Mouse (Mus musculus): ENCODE results near the gene Polr3f. TPM values are rescaled to one million over a fixed set of nuclear protein-coding genes. Genes with fewer than 3 reads are reported as not detected.

The Polr3f gene
- polyA plus RNA-seq, 1 experiment from 2014 or later, result 20.8 TPM

GRCm38 (mm10) chr2:144525856-144526255, 1.7 kb upstream of the Polr3f start:
- no peak overlapping the region for H3K4me3 ChIP-seq (ENCODE audit: low read length)
- no peak overlapping the region for H3K4me2 ChIP-seq (ENCODE audit: low read depth, low read length)
- 51% methylated on average over 10 of the region's 10 CpGs for WGBS
- H3K4me1 ChIP-seq (ENCODE audit: control insufficient read depth, insufficient read depth, low read length), result peaks cover 13% of the 10 kb centered on the region
- H3K27ac ChIP-seq (ENCODE audit: low read length), result no peak overlapping the region
- H3K27me3 ChIP-seq (ENCODE audit: control insufficient read depth, insufficient read depth, low read length), result no peaks in the 10 kb centered on the region
- no peak for ATAC-seq (replicated peaks; ENCODE audit: extremely low read depth, insufficient read depth, low FRiP score)
- H3K36me3 ChIP-seq (ENCODE audit: control insufficient read depth, insufficient read depth), result peaks cover 3% of the 10 kb centered on the region
- H3K9me3 ChIP-seq (replicated peaks; ENCODE audit: control insufficient read depth, low read length), result no peaks in the 10 kb centered on the region
- no peak overlapping the region for H3K9ac ChIP-seq (ENCODE audit: low read length)

GRCm38 (mm10) chr2:144527821-144528174, 280 bp downstream of the Polr3f start:
- Histone ChIP-seq H3K27ac (ENCODE audit: low read length) (peak overlapping the region; percentile 92), H3K36me3 (ENCODE audit: control insufficient read depth, insufficient read depth) (peaks cover 11% of the 10 kb centered on the region), H3K27me3 (ENCODE audit: control insufficient read depth, insufficient read depth, low read length) (no peaks in the 10 kb centered on the region), H3K4me1 (ENCODE audit: control insufficient read depth, insufficient read depth, low read length) (peaks cover 13% of the 10 kb centered on the region), H3K4me2 (ENCODE audit: low read depth, low read length) (peak overlapping the region; percentile 97), H3K4me3 (ENCODE audit: low read length) (peak overlapping the region; percentile 98), H3K9ac (ENCODE audit: low read length) (peak overlapping the region; percentile 96), H3K9me3 (replicated peaks; ENCODE audit: control insufficient read depth, low read length) (no peaks in the 10 kb centered on the region)
- peak; percentile 29 for ATAC-seq (replicated peaks; ENCODE audit: extremely low read depth, insufficient read depth, low FRiP score)
- WGBS, result under 1% methylated on average over 25 of the region's 25 CpGs

- Histone ChIP-seq H3K27ac (ENCODE audit: low read length) (no peak overlapping the region), H3K27me3 (ENCODE audit: control insufficient read depth, insufficient read depth, low read length) (no peaks in the 10 kb centered on the region), H3K4me3 (ENCODE audit: low read length) (no peak overlapping the region), H3K9ac (ENCODE audit: low read length) (no peak overlapping the region), H3K4me1 (ENCODE audit: control insufficient read depth, insufficient read depth, low read length) (no peaks in the 10 kb centered on the region), H3K9me3 (replicated peaks; ENCODE audit: control insufficient read depth, low read length) (peaks cover 6% of the 10 kb centered on the region; the same call in 1 of the 2 replicates), H3K36me3 (ENCODE audit: control insufficient read depth, insufficient read depth) (peaks cover 76% of the 10 kb centered on the region), H3K4me2 (ENCODE audit: low read depth, low read length) (no peak overlapping the region)
- WGBS, result 94% methylated on average over 7 of the region's 7 CpGs
- ATAC-seq (replicated peaks; ENCODE audit: extremely low read depth, insufficient read depth, low FRiP score), result no peak
Measured at GRCm38 (mm10) chr2:144537123-144537522, 9.6 kb downstream of the Polr3f start.

GRCm38 (mm10) chr2:144541246-144541645, 13.7 kb downstream of the Polr3f start:
- no peaks in the 10 kb centered on the region for H3K9me3 ChIP-seq (replicated peaks; ENCODE audit: control insufficient read depth, low read length)
- peaks cover 26% of the 10 kb centered on the region for H3K4me1 ChIP-seq (ENCODE audit: control insufficient read depth, insufficient read depth, low read length)
- no peaks in the 10 kb centered on the region for H3K27me3 ChIP-seq (ENCODE audit: control insufficient read depth, insufficient read depth, low read length)
- H3K4me3 ChIP-seq (ENCODE audit: low read length), result no peak overlapping the region
- no peak for ATAC-seq (replicated peaks; ENCODE audit: extremely low read depth, insufficient read depth, low FRiP score)
- WGBS, result 83% methylated on average over 4 of the region's 4 CpGs
- H3K36me3 ChIP-seq (ENCODE audit: control insufficient read depth, insufficient read depth), result peaks cover 43% of the 10 kb centered on the region
- no peak overlapping the region for H3K27ac ChIP-seq (ENCODE audit: low read length)
- no peak overlapping the region for H3K9ac ChIP-seq (ENCODE audit: low read length)
- no peak overlapping the region for H3K4me2 ChIP-seq (ENCODE audit: low read depth, low read length)

GRCm38 (mm10) chr2:144543670-144544069, 16.2 kb downstream of the Polr3f start:
- Histone ChIP-seq H3K27ac (ENCODE audit: low read length) (peak overlapping the region; percentile 93), H3K27me3 (ENCODE audit: control insufficient read depth, insufficient read depth, low read length) (no peaks in the 10 kb centered on the region), H3K4me3 (ENCODE audit: low read length) (no peak overlapping the region), H3K9me3 (replicated peaks; ENCODE audit: control insufficient read depth, low read length) (no peaks in the 10 kb centered on the region), H3K4me1 (ENCODE audit: control insufficient read depth, insufficient read depth, low read length) (peaks cover 33% of the 10 kb centered on the region), H3K4me2 (ENCODE audit: low read depth, low read length) (no peak overlapping the region), H3K36me3 (ENCODE audit: control insufficient read depth, insufficient read depth) (peaks cover 26% of the 10 kb centered on the region), H3K9ac (ENCODE audit: low read length) (no peak overlapping the region)
- ATAC-seq (replicated peaks; ENCODE audit: extremely low read depth, insufficient read depth, low FRiP score), result peak; percentile 24
- WGBS, result 62% methylated on average over 6 of the region's 6 CpGs

GRCm38 (mm10) chr2:144544630-144545029, 17.1 kb downstream of the Polr3f start:
- H3K4me3 ChIP-seq (ENCODE audit: low read length), result no peak overlapping the region
- peaks cover 33% of the 10 kb centered on the region for H3K4me1 ChIP-seq (ENCODE audit: control insufficient read depth, insufficient read depth, low read length)
- peak overlapping the region; percentile 93 for H3K27ac ChIP-seq (ENCODE audit: low read length)
- H3K9ac ChIP-seq (ENCODE audit: low read length), result no peak overlapping the region
- peak overlapping the region; percentile 36; the same call in 1 of the 2 replicates for H3K4me2 ChIP-seq (ENCODE audit: low read depth, low read length)
- 44% methylated on average over 6 of the region's 6 CpGs for WGBS
- peak; percentile 94 for ATAC-seq (replicated peaks; ENCODE audit: extremely low read depth, insufficient read depth, low FRiP score)
- no peaks in the 10 kb centered on the region for H3K9me3 ChIP-seq (replicated peaks; ENCODE audit: control insufficient read depth, low read length)
- H3K36me3 ChIP-seq (ENCODE audit: control insufficient read depth, insufficient read depth), result peaks cover 16% of the 10 kb centered on the region
- H3K27me3 ChIP-seq (ENCODE audit: control insufficient read depth, insufficient read depth, low read length), result no peaks in the 10 kb centered on the region

GRCm38 (mm10) chr2:144545061-144545460, 17.5 kb downstream of the Polr3f start:
- Histone ChIP-seq H3K9ac (ENCODE audit: low read length) (no peak overlapping the region), H3K27ac (ENCODE audit: low read length) (peak overlapping the region; percentile 93), H3K4me3 (ENCODE audit: low read length) (no peak overlapping the region), H3K9me3 (replicated peaks; ENCODE audit: control insufficient read depth, low read length) (no peaks in the 10 kb centered on the region), H3K27me3 (ENCODE audit: control insufficient read depth, insufficient read depth, low read length) (no peaks in the 10 kb centered on the region), H3K4me2 (ENCODE audit: low read depth, low read length) (peak overlapping the region; percentile 36; the same call in 1 of the 2 replicates), H3K4me1 (ENCODE audit: control insufficient read depth, insufficient read depth, low read length) (peaks cover 36% of the 10 kb centered on the region), H3K36me3 (ENCODE audit: control insufficient read depth, insufficient read depth) (peaks cover 12% of the 10 kb centered on the region)
- ATAC-seq (replicated peaks; ENCODE audit: extremely low read depth, insufficient read depth, low FRiP score), result no peak
- WGBS, result 68% methylated on average over 2 of the region's 2 CpGs

GRCm38 (mm10) chr2:144545481-144545880, 18.0 kb downstream of the Polr3f start:
- Histone ChIP-seq H3K9ac (ENCODE audit: low read length) (no peak overlapping the region), H3K4me1 (ENCODE audit: control insufficient read depth, insufficient read depth, low read length) (peaks cover 37% of the 10 kb centered on the region), H3K4me2 (ENCODE audit: low read depth, low read length) (0 out of 2 replicates have a peak overlapping the region, but pooled peaks have one; percentile 6), H3K27ac (ENCODE audit: low read length) (peak overlapping the region; percentile 93), H3K4me3 (ENCODE audit: low read length) (no peak overlapping the region), H3K36me3 (ENCODE audit: control insufficient read depth, insufficient read depth) (peaks cover 12% of the 10 kb centered on the region), H3K9me3 (replicated peaks; ENCODE audit: control insufficient read depth, low read length) (no peaks in the 10 kb centered on the region), H3K27me3 (ENCODE audit: control insufficient read depth, insufficient read depth, low read length) (no peaks in the 10 kb centered on the region)
- no peak for ATAC-seq (replicated peaks; ENCODE audit: extremely low read depth, insufficient read depth, low FRiP score)
- WGBS, result 15% methylated on average over 1 of the region's 1 CpGs

- Histone ChIP-seq H3K9ac (ENCODE audit: low read length) (no peak overlapping the region), H3K9me3 (replicated peaks; ENCODE audit: control insufficient read depth, low read length) (no peaks in the 10 kb centered on the region), H3K27me3 (ENCODE audit: control insufficient read depth, insufficient read depth, low read length) (no peaks in the 10 kb centered on the region), H3K4me1 (ENCODE audit: control insufficient read depth, insufficient read depth, low read length) (peaks cover 37% of the 10 kb centered on the region), H3K4me3 (ENCODE audit: low read length) (no peak overlapping the region), H3K27ac (ENCODE audit: low read length) (no peak overlapping the region), H3K4me2 (ENCODE audit: low read depth, low read length) (no peak overlapping the region), H3K36me3 (ENCODE audit: control insufficient read depth, insufficient read depth) (peaks cover 7% of the 10 kb centered on the region)
- ATAC-seq (replicated peaks; ENCODE audit: extremely low read depth, insufficient read depth, low FRiP score), result no peak
- 79% methylated on average over 4 of the region's 4 CpGs for WGBS
Measured at GRCm38 (mm10) chr2:144547559-144547958, 20.0 kb downstream of the Polr3f start.
